Mouse (Mus musculus) heart, postnatal 0 days (tissue): Measurements from ENCODE around the gene Rgcc. TPM values are rescaled to one million over a fixed set of nuclear protein-coding genes. Genes with fewer than 3 reads are reported as not detected.

ENCODE experiments used
- ATAC-seq: fragments of 200-750 bp; cut with Nextera tagmentation; 2 replicates; pipeline ENCODE4 v1.8.0; 2017; ENCODE audit warnings: low read depth, moderate number of reproducible peaks, moderate library complexity; ENCODE audit not compliant: insufficient read depth
- DNase-seq: peaks from one replicate; pipeline ENCODE4 v3.0.0-alpha.2; 2016; ENCODE audit warnings: low spot score
- H3K27ac ChIP-seq: fragments of 300-500 bp; sonication (generic); 2 replicates; pipeline ENCODE4 v1.5.1; 2014; ENCODE audit warnings: low read depth, mild to moderate bottlenecking
- H3K27me3 ChIP-seq: fragments of 300-500 bp; sonication (generic); 2 replicates; pipeline ENCODE4 v1.6.1; 2014; ENCODE audit warnings: low read length, mixed read lengths; ENCODE audit not compliant: control insufficient read depth, insufficient read depth
- H3K36me3 ChIP-seq: fragments of 300-500 bp; sonication (generic); replicated peaks from 2 replicates; pipeline ENCODE4 v1.6.1; 2014; ENCODE audit warnings: low read length, mixed read lengths; ENCODE audit not compliant: control insufficient read depth, insufficient read depth
- H3K4me1 ChIP-seq: fragments of 300-500 bp; sonication (generic); 2 replicates; pipeline ENCODE4 v1.6.1; 2014; ENCODE audit warnings: antibody characterized with exemption; ENCODE audit not compliant: control insufficient read depth, insufficient read depth
- H3K4me2 ChIP-seq: fragments of 300-500 bp; sonication (generic); 2 replicates; pipeline ENCODE4 v1.6.1; 2014; ENCODE audit warnings: low read depth, mild to moderate bottlenecking, low read length, moderate library complexity
- H3K4me3 ChIP-seq: fragments of 300-500 bp; sonication (generic); 2 replicates; pipeline ENCODE4 v1.5.1; 2014; ENCODE audit warnings: low read depth, low read length
- H3K9ac ChIP-seq: fragments of 300-500 bp; sonication (generic); replicated peaks from 2 replicates; pipeline ENCODE4 v1.6.1; 2014; ENCODE audit warnings: low read depth, low read length, mixed read lengths
- H3K9me3 ChIP-seq: fragments of 300-500 bp; sonication (generic); replicated peaks from 2 replicates; pipeline ENCODE4 v1.6.1; 2016; ENCODE audit warnings: low read length; ENCODE audit not compliant: control insufficient read depth
- CTCF ChIP-seq: IDR thresholded peaks from 2 replicates; pipeline ENCODE4 v1.5.1; 2016; ENCODE audit warnings: antibody characterized with exemption, control low read depth, low read depth
- EP300 ChIP-seq: IDR thresholded peaks from 2 replicates; pipeline ENCODE4 v1.6.1; 2016; ENCODE audit warnings: antibody characterized with exemption, low read depth
- WGBS: fragments of 180-500 bp; shearing (Covaris S2); extraction: QIAGEN DNeasy Blood & Tissue Kit; methylation state at CpG from one replicate; pipeline ENCODE4 v1.1.7; 2014; 5-methylcytosine and 5-hydroxymethylcytosine counted together
- polyA plus RNA-seq: library from polyadenylated mRNA; unstranded; fragments of >200 nt; fragmentation: Nextera tagmentation; extraction: Ambion mirVana; gene quantifications from 2 replicates; pipeline ENCODE4 v1.2.1, GENCODE M21; 2015
- total RNA-seq: library from RNA; depleted of rRNA; stranded (reverse); fragments of >200 nt; gene quantifications from 2 replicates; pipeline ENCODE4 v1.2.3, GENCODE M21; 2014; ENCODE audit warnings: low replicate concordance

Rgcc gene
- total and polyA plus RNA-seq, 2 experiments from 2014 or later: 43.4 to 43.6 TPM

DNA sequence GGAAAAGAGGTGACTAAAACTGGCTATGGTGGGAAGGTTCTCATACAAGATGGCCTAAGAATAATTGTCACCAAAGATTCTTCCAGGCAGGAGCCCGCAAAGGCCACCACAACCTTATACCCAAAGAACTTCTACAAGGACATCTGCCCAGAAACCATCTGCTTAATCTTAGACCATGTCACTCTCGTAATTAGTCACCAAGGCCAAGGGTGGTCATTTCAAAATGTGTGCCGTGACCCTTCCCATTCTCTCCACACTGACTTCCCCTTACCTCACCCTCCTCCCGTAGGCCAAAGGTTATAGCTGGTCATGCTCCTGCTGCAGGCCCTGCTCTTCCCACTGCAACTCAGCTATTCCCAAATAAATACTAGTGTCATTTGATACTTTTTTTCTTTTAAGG lies 22.5 kb downstream of the Rgcc start:
- DNase-seq (no peak), ATAC-seq (no peak)
- Histone ChIP-seq H3K9ac (no peak overlapping the region), H3K4me3 (no peak overlapping the region), H3K9me3 (no peaks in the 10 kb centered on the region; the same call in 1 of the 2 replicates), H3K27me3 (no peaks in the 10 kb centered on the region), H3K4me1 (peaks cover 16% of the 10 kb centered on the region), H3K36me3 (no peaks in the 10 kb centered on the region), H3K4me2 (no peak overlapping the region), H3K27ac (no peak overlapping the region)
- 92% methylated on average over 4 of the region's 4 CpGs for WGBS
- no peak for TF ChIP-seq EP300

DNA sequence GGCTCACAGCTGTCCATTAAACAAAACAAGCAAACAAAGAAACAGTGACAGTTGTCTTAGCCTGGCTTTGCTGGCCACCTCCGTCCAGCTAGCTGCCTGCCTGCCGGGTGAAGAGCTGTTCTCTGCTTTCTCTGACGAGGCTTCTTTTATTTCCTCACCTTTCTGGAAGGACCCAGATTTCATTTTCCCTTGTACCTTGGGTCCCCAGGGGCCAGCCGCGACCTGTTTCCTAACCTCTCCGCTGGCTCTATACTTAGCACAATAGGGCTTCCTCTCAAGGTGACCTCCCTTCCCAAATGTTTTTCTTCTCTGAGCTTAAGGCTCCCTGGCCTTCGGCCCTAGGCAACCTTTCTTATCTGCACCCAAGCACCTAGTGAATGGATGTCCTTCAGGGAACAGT lies 23.5 kb downstream of the Rgcc start:
- Histone ChIP-seq H3K9ac (no peak overlapping the region), H3K4me3 (no peak overlapping the region), H3K4me2 (no peak overlapping the region), H3K27me3 (no peaks in the 10 kb centered on the region), H3K9me3 (no peaks in the 10 kb centered on the region), H3K36me3 (no peaks in the 10 kb centered on the region), H3K27ac (peak overlapping the region; percentile 50; the same call in 1 of the 2 replicates), H3K4me1 (peaks cover 19% of the 10 kb centered on the region)
- DNase-seq: no peak
- 33% methylated on average over 7 of the region's 7 CpGs for WGBS
- TF ChIP-seq EP300 (no peak), CTCF (no peak)
- no peak for ATAC-seq

DNA sequence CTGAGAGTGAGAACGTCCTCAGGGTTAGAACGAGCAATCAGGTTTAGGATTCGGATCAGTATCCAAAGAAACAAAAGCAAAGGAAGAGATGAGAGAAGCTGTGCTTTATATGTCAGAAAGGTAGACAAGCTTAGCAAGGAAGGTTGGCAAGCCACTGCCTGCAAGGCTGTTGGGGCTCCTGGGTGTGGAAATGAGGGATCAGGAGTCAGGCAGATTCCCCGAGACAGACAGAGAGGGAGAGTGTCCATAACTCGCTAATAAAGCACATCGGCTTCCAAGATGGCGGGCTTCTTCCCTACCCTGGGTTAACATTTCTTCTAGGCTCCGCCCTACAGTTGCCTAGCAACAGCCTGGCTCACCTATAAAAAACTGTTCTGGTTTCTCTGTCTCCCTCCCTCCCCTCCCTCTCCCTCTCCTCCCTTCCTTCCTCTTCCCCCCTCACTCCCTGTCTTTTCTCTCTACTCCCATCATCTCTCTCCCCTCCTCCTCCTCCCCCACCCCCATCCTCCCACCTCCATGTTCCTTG lies 25.5 kb downstream of the Rgcc start:
- Histone ChIP-seq H3K27ac (no peak overlapping the region), H3K9me3 (no peaks in the 10 kb centered on the region), H3K9ac (no peak overlapping the region), H3K36me3 (no peaks in the 10 kb centered on the region), H3K4me2 (no peak overlapping the region), H3K4me1 (peaks cover 19% of the 10 kb centered on the region), H3K27me3 (no peaks in the 10 kb centered on the region), H3K4me3 (no peak overlapping the region)
- TF ChIP-seq CTCF: no peak
- no peak for ATAC-seq
- 84% methylated on average over 8 of the region's 8 CpGs for WGBS
- no peak for DNase-seq

DNA sequence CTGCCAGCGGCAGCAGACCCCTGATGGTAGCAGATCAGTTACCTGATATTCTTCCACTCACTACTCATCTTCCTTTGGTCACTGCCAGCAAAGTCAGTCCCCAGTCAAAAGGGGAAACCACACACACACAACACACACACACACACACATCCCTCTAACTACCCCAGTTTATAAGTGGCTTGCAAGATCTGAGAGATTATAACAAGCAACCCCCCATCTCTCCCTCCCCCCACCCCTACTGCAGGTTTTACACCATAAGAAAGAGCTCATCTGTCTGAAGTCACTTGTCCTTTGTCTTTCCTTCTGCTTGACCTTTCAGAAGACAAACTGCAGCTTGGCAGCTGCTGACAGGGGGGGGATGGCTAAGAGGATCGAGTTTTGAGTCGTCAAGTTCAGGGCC lies 26.0 kb downstream of the Rgcc start:
- ATAC-seq: no peak
- Histone ChIP-seq H3K9ac (no peak overlapping the region), H3K4me3 (no peak overlapping the region), H3K27me3 (no peaks in the 10 kb centered on the region), H3K4me1 (peaks cover 19% of the 10 kb centered on the region), H3K27ac (no peak overlapping the region), H3K9me3 (no peaks in the 10 kb centered on the region; the same call in 1 of the 2 replicates), H3K4me2 (no peak overlapping the region), H3K36me3 (no peaks in the 10 kb centered on the region)
- 32% methylated on average over 3 of the region's 3 CpGs for WGBS
- TF ChIP-seq EP300: no peak
- TF ChIP-seq CTCF: no peak
- DNase-seq: no peak

DNA sequence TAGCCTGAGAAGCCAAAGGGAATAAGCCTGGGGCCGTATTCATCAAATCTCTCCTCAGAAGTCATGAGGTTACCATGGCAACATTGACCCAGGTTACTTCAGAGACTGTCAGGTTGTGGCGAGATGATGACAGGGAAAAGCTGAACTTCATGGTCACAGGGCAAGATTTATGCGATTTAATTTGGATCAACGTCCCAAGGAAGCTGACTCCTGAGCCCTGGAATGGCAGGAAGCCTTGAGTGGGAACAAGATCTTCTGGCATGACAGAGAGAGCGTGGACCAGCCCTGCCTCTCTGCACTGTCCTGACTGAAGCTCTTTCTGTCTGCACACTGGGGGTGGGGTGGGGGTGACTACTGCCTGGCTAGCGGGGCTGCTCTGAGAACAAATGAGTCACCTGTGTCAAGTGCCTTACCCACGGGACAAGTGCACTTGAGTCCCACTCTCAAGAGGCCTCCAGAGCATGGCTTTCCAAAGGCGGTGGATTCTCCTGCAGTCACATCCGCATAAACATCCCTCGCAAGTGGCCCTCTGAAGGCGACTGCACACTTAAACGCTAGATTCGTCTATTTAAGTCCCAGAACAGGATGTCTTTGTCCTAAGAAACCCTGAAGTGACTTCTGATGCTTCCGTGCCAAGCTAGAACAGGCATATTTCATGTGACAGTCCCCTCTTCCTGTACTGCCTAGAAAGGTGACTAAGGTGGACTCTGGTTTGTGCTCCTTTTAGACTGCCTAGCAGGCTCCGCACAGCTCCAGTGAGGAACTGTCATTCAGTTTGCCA lies 27.6 kb downstream of the Rgcc start:
- Histone ChIP-seq H3K9me3 (no peaks in the 10 kb centered on the region; the same call in 1 of the 2 replicates), H3K36me3 (no peaks in the 10 kb centered on the region), H3K27ac (peak overlapping the region; percentile 21), H3K4me1 (peaks cover 26% of the 10 kb centered on the region), H3K9ac (no peak overlapping the region), H3K27me3 (no peaks in the 10 kb centered on the region), H3K4me2 (no peak overlapping the region), H3K4me3 (no peak overlapping the region)
- TF ChIP-seq CTCF: no peak
- peak; percentile 53; the same call in 1 of the 2 replicates for TF ChIP-seq EP300
- WGBS: 53% methylated on average over 15 of the region's 15 CpGs
- DNase-seq (no peak), ATAC-seq (peak; percentile 40; the same call in 1 of the 2 replicates)
